Mouse (Mus musculus) MEL (cell line): ENCODE data around the gene Abcg2. TPM values are rescaled to one million over a fixed set of nuclear protein-coding genes. Genes with fewer than 3 reads are reported as not detected.
A peak's percentile ranks its signal among the peaks of the same experiment; 100 is the strongest.
"Not testable (repeated sequence)": the region's sequence is repeated elsewhere in the genome, so short reads cannot be mapped to it uniquely, and the experiment has no call there.

Experiments
- DNase-seq: peaks from one replicate; pipeline ENCODE4 v3.0.0; 2011; ENCODE audit warnings: low read depth, low spot score
- H3K27ac ChIP-seq: 2 replicates; pipeline ENCODE4 v1.5.1; 2012; ENCODE audit warnings: low read depth, mild to moderate bottlenecking, control low read depth, low read length, moderate library complexity; ENCODE audit not compliant: control insufficient read depth
- H3K27me3 ChIP-seq, 2 experiments: fragments of 150-350 bp in 1 of 2; sonication (generic) in 1 of 2; 2 replicates each; pipeline ENCODE4 v1.6.1; 2012; ENCODE audit warnings: low read length in 2 of 2, mild to moderate bottlenecking in 2 of 2, improper control_type of control experiment in 1 of 2, moderate library complexity in 1 of 2; ENCODE audit not compliant: insufficient read depth in 2 of 2, control insufficient read depth in 1 of 2
- H3K36me3 ChIP-seq, 2 experiments: 2 replicates each; pipeline ENCODE4 v1.6.1; 2012 to 2014; ENCODE audit warnings: low read length in 2 of 2, improper control_type of control experiment in 1 of 2, inconsistent platforms in 1 of 2, mild to moderate bottlenecking in 1 of 2; ENCODE audit not compliant: insufficient read depth in 2 of 2, control insufficient read depth in 1 of 2
- H3K4me1 ChIP-seq, 2 experiments: fragments of 150-350 bp in 1 of 2; sonication (generic) in 1 of 2; 2 replicates each; pipeline ENCODE4 v1.6.1; 2012; ENCODE audit warnings: low read length in 2 of 2, improper control_type of control experiment in 1 of 2, mild to moderate bottlenecking in 1 of 2; ENCODE audit not compliant: insufficient read depth in 2 of 2, control insufficient read depth in 1 of 2
- H3K4me3 ChIP-seq, 2 experiments: fragments of 150-350 bp in 1 of 2; sonication (generic) in 1 of 2; 2 replicates each; pipeline ENCODE4 v1.5.1; 2012; ENCODE audit warnings: low read depth in 2 of 2, low read length in 2 of 2, mild to moderate bottlenecking in 2 of 2, moderate library complexity in 2 of 2, control low read depth in 1 of 2, improper control_type of control experiment in 1 of 2; ENCODE audit not compliant: control insufficient read depth in 1 of 2, insufficient read depth in 1 of 2
- H3K79me2 ChIP-seq: 2 replicates; pipeline ENCODE4 v1.6.1; 2012; ENCODE audit warnings: mild to moderate bottlenecking, low read length, moderate library complexity; ENCODE audit not compliant: control insufficient read depth, poor library complexity, insufficient read depth
- H3K9ac ChIP-seq: 2 replicates; pipeline ENCODE4 v1.6.1; 2012; ENCODE audit warnings: low read depth, mild to moderate bottlenecking, control low read depth, low read length, moderate library complexity; ENCODE audit not compliant: control insufficient read depth, poor library complexity, severe bottlenecking
- H3K9me3 ChIP-seq: fragments of 150-350 bp; sonication (generic); replicated peaks from 2 replicates; pipeline ENCODE4 v1.6.1; 2012; ENCODE audit warnings: mild to moderate bottlenecking, low read length, improper control_type of control experiment, moderate library complexity; ENCODE audit not compliant: insufficient read depth
- CTCF ChIP-seq, 3 experiments: IDR thresholded peaks in 2 of 3; conservative IDR thresholded peaks in 1 of 3; 2 replicates each; pipeline ENCODE4 v1.5.1; 2011 to 2012; ENCODE audit warnings: low read length in 3 of 3, low read depth in 2 of 3, mild to moderate bottlenecking in 2 of 3, improper control_type of control experiment in 1 of 3, inconsistent platforms in 1 of 3, mixed read lengths in 1 of 3, moderate library complexity in 1 of 3; ENCODE audit not compliant: control insufficient read depth in 1 of 3, insufficient read depth in 1 of 3, poor library complexity in 1 of 3, severe bottlenecking in 1 of 3
- GATA1 ChIP-seq: IDR thresholded peaks from 2 replicates; pipeline ENCODE4 v1.6.1; 2011; ENCODE audit warnings: low read depth, low read length, improper control_type of control experiment
- RAD21 ChIP-seq: IDR thresholded peaks from 2 replicates; pipeline ENCODE4 v1.6.1; 2011; ENCODE audit warnings: mild to moderate bottlenecking, low read depth, low read length, improper control_type of control experiment
- SMC3 ChIP-seq: IDR thresholded peaks from 2 replicates; pipeline ENCODE4 v1.6.1; 2011; ENCODE audit warnings: low read depth, low read length, improper control_type of control experiment
- polyA plus RNA-seq, 2 experiments: library from polyadenylated mRNA; stranded (reverse) in 1 of 2; unstranded in 1 of 2; fragments of >175 nt in 1 of 2; fragments of >200 nt in 1 of 2; gene quantifications; 2 replicates each; pipeline versions ENCODE4 v1.2.1 to v1.2.4; 2012; ENCODE audit warnings: low replicate concordance in 2 of 2, low read depth in 1 of 2; ENCODE audit not compliant: insufficient read length in 2 of 2, insufficient read depth in 1 of 2, missing spikeins in 1 of 2
- total RNA-seq: library from RNA; depleted of rRNA; stranded (reverse); fragments of 300-350 nt; gene quantifications from 2 replicates; pipeline ENCODE4 v1.2.3, GENCODE M21; 2012; rRNA removed

The Abcg2 gene
- total RNA-seq (16.2 and 20.9 TPM in 2 replicates), polyA plus RNA-seq (10 to 100 TPM in 1 of 2 experiments, not detected in 1; 14.4 TPM)

- not testable (repeated sequence) for H3K79me2 ChIP-seq, H3K4me3 ChIP-seq, H3K27ac ChIP-seq, DNase-seq, H3K4me1 ChIP-seq, H3K27me3 ChIP-seq, H3K36me3 ChIP-seq, H3K9ac ChIP-seq, H3K9me3 ChIP-seq
Measured at GRCm38 (mm10) chr6:58584223-58584622, at the start of gene Abcg2. Abcg2 (plus strand) TSS chr6:58584523.

GRCm38 (mm10) chr6:58540263-58540662, 44.1 kb upstream of the Abcg2 start:
- not testable (repeated sequence) for H3K79me2 ChIP-seq, H3K4me3 ChIP-seq, H3K9ac ChIP-seq, DNase-seq, H3K36me3 ChIP-seq, H3K27ac ChIP-seq, H3K4me1 ChIP-seq, H3K27me3 ChIP-seq, H3K9me3 ChIP-seq

GRCm38 (mm10) chr6:58542852-58543251, 41.5 kb upstream of the Abcg2 start:
- H3K4me1 ChIP-seq, H3K27ac ChIP-seq, H3K4me3 ChIP-seq, H3K79me2 ChIP-seq, H3K9ac ChIP-seq, H3K9me3 ChIP-seq, H3K27me3 ChIP-seq, H3K36me3 ChIP-seq: not testable (repeated sequence)
- TF ChIP-seq RAD21 (peak; percentile 14), CTCF (IDR thresholded peaks at IDR 0.05 in 2 of 3, conservative IDR thresholded peaks at IDR 0.05 in 1 of 3; ENCODE audit: control insufficient read depth in 1 of 3, insufficient read depth in 1 of 3, low read depth in 2 of 3, low read length in 3 of 3, poor library complexity in 1 of 3, severe bottlenecking in 1 of 3) (peak; percentile 45 to 50 (median 46)), GATA1 (0 out of 2 replicates have a peak, but pooled peaks have one; percentile 25), SMC3 (peak; percentile 52)
- DNase-seq: peak; percentile 68

GRCm38 (mm10) chr6:58544971-58545370, 39.4 kb upstream of the Abcg2 start:
- not testable (repeated sequence) for H3K27ac ChIP-seq, H3K27me3 ChIP-seq, H3K9ac ChIP-seq, H3K4me1 ChIP-seq, H3K36me3 ChIP-seq, H3K79me2 ChIP-seq, DNase-seq, H3K4me3 ChIP-seq, H3K9me3 ChIP-seq

GRCm38 (mm10) chr6:58546050-58546449, 38.3 kb upstream of the Abcg2 start:
- DNase-seq, H3K4me1 ChIP-seq, H3K79me2 ChIP-seq, H3K9ac ChIP-seq, H3K4me3 ChIP-seq, H3K27me3 ChIP-seq, H3K27ac ChIP-seq, H3K9me3 ChIP-seq, H3K36me3 ChIP-seq: not testable (repeated sequence)
